ENCODE assay signal across 7 mouse cellular contexts in genomic region chr12:40220001-40220570, GRCm38 (mm10). TPM values are rescaled to one million over a fixed set of nuclear protein-coding genes. Genes with fewer than 3 reads are reported as not detected.
A peak's percentile ranks its signal among the peaks of the same experiment; 100 is the strongest.
DNase-seq lines count a peak whose midpoint lies in the region; ATAC-seq and TF ChIP-seq lines count a peak whose summit lies in the region.

No protein-coding gene starts in this region.

- no peak for ATAC-seq in hindbrain, postnatal 0 days
- ATAC-seq in liver, embryonic 13.5 days (ENCODE audit: low read depth), result no peak
- no peak for ATAC-seq in neural tube, embryonic 15.5 days (ENCODE audit: low FRiP score)
- no peak for ATAC-seq in megakaryocyte progenitor cell, adult 5-6 weeks (replicated peaks; ENCODE audit: poor library complexity)

- peak; percentile 20 for DNase-seq in MN1 (ENCODE audit: low spot score)
- peak; percentile 61 for DNase-seq in brain, adult 2 months (ENCODE audit: low read depth, low spot score)
- peak; percentile 78 for DNase-seq in gastrocnemius, adult 18-20 months (ENCODE audit: low spot score)
- DNase-seq in hindbrain, postnatal 0 days (ENCODE audit: low spot score), result peak; percentile 37
- no peak for DNase-seq in liver, embryonic 13.5 days

- H3K27me3 ChIP-seq in hindbrain, postnatal 0 days (ENCODE audit: insufficient read depth, low read length), result no peaks in the 10 kb centered on the region
- no peaks in the 10 kb centered on the region for H3K27me3 ChIP-seq in liver, embryonic 13.5 days
- H3K27me3 ChIP-seq in neural tube, embryonic 15.5 days (replicated peaks), result no peaks in the 10 kb centered on the region

- TF ChIP-seq CTCF in hindbrain, postnatal 0 days (IDR thresholded peaks at IDR 0.05; ENCODE audit: low read depth), result no peak

- WGBS in hindbrain, postnatal 0 days, result 27% methylated on average over 3 of the region's 3 CpGs
- WGBS in liver, embryonic 13.5 days (ENCODE audit: insufficient replicate concordance), result 46% methylated on average over 3 of the region's 3 CpGs
- 58% methylated on average over 3 of the region's 3 CpGs for WGBS in neural tube, embryonic 15.5 days

- H3K9me3 ChIP-seq in hindbrain, postnatal 0 days (ENCODE audit: low read length), result no peaks in the 10 kb centered on the region
- no peaks in the 10 kb centered on the region for H3K9me3 ChIP-seq in liver, embryonic 13.5 days (replicated peaks)
- H3K9me3 ChIP-seq in neural tube, embryonic 15.5 days (replicated peaks), result no peaks in the 10 kb centered on the region

- H3K36me3 ChIP-seq in hindbrain, postnatal 0 days (ENCODE audit: insufficient read depth, low read length), result peaks cover 9% of the 10 kb centered on the region; the same call in 1 of the 2 replicates
- peaks cover 22% of the 10 kb centered on the region for H3K36me3 ChIP-seq in liver, embryonic 13.5 days
- peaks cover 10% of the 10 kb centered on the region for H3K36me3 ChIP-seq in neural tube, embryonic 15.5 days

- 0 out of 2 replicates have a peak overlapping the region, but pooled peaks have one; percentile 36 for H3K27ac ChIP-seq in hindbrain, postnatal 0 days
- H3K27ac ChIP-seq in liver, embryonic 13.5 days, result no peak overlapping the region
- peak overlapping the region; percentile 45 for H3K27ac ChIP-seq in neural tube, embryonic 15.5 days (replicated peaks)

- 0 out of 2 replicates have a peak overlapping the region, but pooled peaks have one; percentile 17 for H3K9ac ChIP-seq in hindbrain, postnatal 0 days (replicated peaks; ENCODE audit: low read length)
- peak overlapping the region; percentile 26 for H3K9ac ChIP-seq in liver, embryonic 13.5 days
- no peak overlapping the region for H3K9ac ChIP-seq in neural tube, embryonic 15.5 days (replicated peaks)

- H3K4me3 ChIP-seq in hindbrain, postnatal 0 days (ENCODE audit: low read length), result peak overlapping the region; percentile 87
- peak overlapping the region; percentile 88 for H3K4me3 ChIP-seq in liver, embryonic 13.5 days (replicated peaks)
- H3K4me3 ChIP-seq in neural tube, embryonic 15.5 days (replicated peaks), result peak overlapping the region; percentile 9; the same call in 1 of the 2 replicates

- peak overlapping the region; percentile 76 for H3K4me2 ChIP-seq in hindbrain, postnatal 0 days (ENCODE audit: low read depth, low read length)
- peak overlapping the region; percentile 92 for H3K4me2 ChIP-seq in liver, embryonic 13.5 days
- H3K4me2 ChIP-seq in neural tube, embryonic 15.5 days, result peak overlapping the region; percentile 68

- peaks cover 11% of the 10 kb centered on the region for H3K4me1 ChIP-seq in hindbrain, postnatal 0 days (ENCODE audit: insufficient read depth, low read length)
- H3K4me1 ChIP-seq in liver, embryonic 13.5 days (replicated peaks), result peaks cover 37% of the 10 kb centered on the region
- H3K4me1 ChIP-seq in neural tube, embryonic 15.5 days, result peaks cover 29% of the 10 kb centered on the region

RNA-seq across cellular contexts. Expression of gene Lsmem1, which starts 20.8 kb away (rescaled TPM):
- total RNA-seq in gastrocnemius, adult 18-20 months (2021), result 10 to 100 TPM; 60.6 to 68.5 TPM
- not detected in 2 replicates for total RNA-seq in hindbrain, postnatal 0 days (2014; rRNA removed)
- polyA plus RNA-seq in hindbrain, postnatal 0 days (2015; fragmentation: Nextera tagmentation; extraction: Ambion mirVana), result 0.09 and 0.24 TPM in 2 replicates
- polyA plus RNA-seq in liver, embryonic 13.5 days (2015; fragmentation: Nextera tagmentation; extraction: Ambion mirVana), result 0.10 TPM in 1 of 2 replicates, not detected in the other
- polyA plus RNA-seq in neural tube, embryonic 15.5 days (2015; fragmentation: Nextera tagmentation; extraction: Ambion mirVana), result 0.40 and 0.59 TPM in 2 replicates
- total RNA-seq in megakaryocyte progenitor cell, adult 5-6 weeks (2015), result not detected in 2 replicates
- 0.24 and 0.54 TPM in 2 replicates for total RNA-seq in megakaryocyte progenitor cell, adult 5-6 weeks (2017)

RNA-seq across cellular contexts. Expression of gene Ifrd1, which starts 28.2 kb away (rescaled TPM):
- total RNA-seq in gastrocnemius, adult 18-20 months (2021), result 100 to 1,000 TPM in 1 of 2 experiments, 10 to 100 TPM in 1; 79.2 to 225 TPM
- total RNA-seq in hindbrain, postnatal 0 days (2014; rRNA removed), result 36.0 and 37.8 TPM in 2 replicates
- polyA plus RNA-seq in hindbrain, postnatal 0 days (2015; fragmentation: Nextera tagmentation; extraction: Ambion mirVana), result 118 and 128 TPM in 2 replicates
- polyA plus RNA-seq in liver, embryonic 13.5 days (2015; fragmentation: Nextera tagmentation; extraction: Ambion mirVana), result 73.9 and 80.1 TPM in 2 replicates
- 140 and 145 TPM in 2 replicates for polyA plus RNA-seq in neural tube, embryonic 15.5 days (2015; fragmentation: Nextera tagmentation; extraction: Ambion mirVana)
- total RNA-seq in megakaryocyte progenitor cell, adult 5-6 weeks (2015), result 145 and 175 TPM in 2 replicates
- 111 and 112 TPM in 2 replicates for total RNA-seq in megakaryocyte progenitor cell, adult 5-6 weeks (2017)

Comparison
In these comparisons a context has a peak if more than half of its experiments do, and no peak if none do; other contexts are left out.
1. H3K4me3 ChIP-seq: peak in every context shown above with its lines; median percentile 88 in liver, embryonic 13.5 days; 87 in hindbrain, postnatal 0 days; 9 in neural tube, embryonic 15.5 days.
2. RNA of gene Lsmem1, which starts 20.8 kb away (total RNA-seq): 60.6 to 68.5 TPM in gastrocnemius, adult 18-20 months; 0.24 to 0.54 TPM in megakaryocyte progenitor cell, adult 5-6 weeks and not detected in hindbrain, postnatal 0 days; every median in the first group is over 10 times any median in the second.
3. Peak in every context shown above with its lines, with median percentiles within 50 percentile points of each other: H3K4me2 ChIP-seq.